Mouse (Mus musculus): ENCODE results near the gene Sult2b1.
A peak's percentile ranks its signal among the peaks of the same experiment; 100 is the strongest.

DNA sequence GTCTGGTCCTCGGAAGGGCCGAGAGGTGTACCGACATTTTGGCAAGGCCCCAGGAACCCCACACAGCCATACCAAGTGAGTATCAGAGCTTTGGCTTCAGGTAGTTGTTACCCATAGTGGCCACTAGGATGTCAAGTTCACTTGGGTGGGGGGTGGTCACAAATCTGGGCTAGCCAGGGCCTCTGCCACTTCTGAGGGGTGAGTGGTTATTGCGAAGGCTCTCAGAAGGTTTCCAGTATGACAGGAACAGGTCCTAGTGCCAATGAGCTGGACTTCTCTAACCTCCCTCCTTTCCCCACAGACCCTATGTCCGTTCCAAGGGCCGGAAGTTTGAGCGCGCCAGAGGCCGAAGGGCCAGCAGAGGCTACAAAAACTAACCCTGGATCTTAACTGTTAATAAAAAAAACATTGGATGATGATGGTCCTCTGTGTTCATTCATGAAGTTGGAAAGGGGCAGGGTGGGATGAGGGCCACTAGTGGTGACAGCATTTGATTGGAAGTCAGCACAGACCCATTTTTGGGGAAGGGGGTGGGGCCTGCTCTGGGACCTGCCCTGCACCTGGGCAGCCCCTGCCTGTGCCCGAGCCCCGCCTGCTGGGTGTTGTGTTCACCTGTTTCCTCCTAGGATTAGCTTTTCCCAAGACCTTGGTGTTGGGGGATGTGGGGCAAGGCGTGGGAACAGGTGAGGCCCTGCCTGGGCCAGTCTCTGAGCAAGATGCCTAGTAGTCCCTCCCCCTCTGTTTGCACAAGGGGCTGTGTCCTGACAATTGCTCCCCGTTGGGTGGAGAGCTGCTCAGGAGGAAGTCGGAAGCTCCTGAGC, 63.8 kb downstream of the Sult2b1 start, which contains the start of gene Fam83e:
- no peak for TF ChIP-seq EP300 (IDR thresholded peaks at IDR 0.05; ENCODE audit: low read depth)
- TF ChIP-seq CTCF (IDR thresholded peaks at IDR 0.05; ENCODE audit: low read depth) = peak; percentile 41
